29 mouse cellular contexts compared by ENCODE assay signal in the genomic region with DNA sequence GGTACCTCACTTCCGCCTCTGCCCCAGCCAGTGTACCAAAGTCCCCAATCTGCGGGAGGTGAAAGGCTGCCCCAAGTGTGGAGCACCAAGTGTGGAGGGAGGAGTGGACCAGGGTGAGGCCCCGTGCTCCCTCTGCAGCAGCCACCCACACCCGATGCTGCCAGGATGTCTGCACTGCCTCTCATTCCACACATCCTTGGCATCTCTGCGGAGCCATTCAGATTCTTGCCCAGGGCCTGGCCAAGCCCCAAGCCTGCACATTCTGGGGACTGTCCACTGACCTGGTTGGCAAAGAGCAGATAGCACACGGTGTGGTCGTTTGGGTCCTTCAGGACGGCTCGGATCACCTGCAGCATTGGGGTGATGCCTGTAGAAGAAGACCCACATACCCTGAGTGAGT. TPM values are rescaled to one million over a fixed set of nuclear protein-coding genes. Genes with fewer than 3 reads are reported as not detected.
A peak's percentile ranks its signal among the peaks of the same experiment; 100 is the strongest.
DNase-seq lines count a peak whose midpoint lies in the region; ATAC-seq and TF ChIP-seq lines count a peak whose summit lies in the region.
"Had no signal": no experiment of that assay in that cellular context is flagged by ENCODE, and none has a peak within 500 bp of the region (broad histone marks: within the 10 kb centered on the region; RNA-seq: fewer than 3 reads in every experiment).

No protein-coding gene starts in this region.

- H3K27ac ChIP-seq in heart, embryonic 11.5 days (ENCODE audit: low read depth, low read length): no peak overlapping the region
- peak overlapping the region; percentile 46 for H3K27ac ChIP-seq in liver, adult 2 months (replicated peaks; ENCODE audit: insufficient read depth, low read depth, low read length)
- H3K27ac ChIP-seq in liver, postnatal 0 days (ENCODE audit: low read depth): no peak overlapping the region
- peak overlapping the region; percentile 85; the same call in 1 of the 2 replicates for H3K27ac ChIP-seq in midbrain, embryonic 10.5 days (replicated peaks)
- no peak overlapping the region for H3K27ac ChIP-seq in midbrain, embryonic 13.5 days
- H3K27ac ChIP-seq: embryonic facial prominence, embryonic 12.5 days; hindbrain, postnatal 0 days; intestine, embryonic 15.5 days; layer of hippocampus, adult 2 months; limb, embryonic 13.5 days; midbrain, embryonic 12.5 days; neural tube, embryonic 15.5 days; stomach, embryonic 15.5 days had no signal

- WGBS in heart, embryonic 11.5 days (ENCODE audit: insufficient replicate concordance): 94% methylated on average over 9 of the region's 9 CpGs
- 50% methylated on average over 9 of the region's 9 CpGs for WGBS in liver, adult 2 months
- WGBS in liver, postnatal 0 days (ENCODE audit: insufficient replicate concordance): 87% methylated on average over 9 of the region's 9 CpGs
- 94% methylated on average over 9 of the region's 9 CpGs for WGBS in midbrain, embryonic 10.5 days
- 95% methylated on average over 9 of the region's 9 CpGs for WGBS in midbrain, embryonic 13.5 days

- TF ChIP-seq EP300 in liver, postnatal 0 days (IDR thresholded peaks at IDR 0.05; ENCODE audit: low read depth): no peak

- H3K36me3 ChIP-seq in heart, embryonic 11.5 days (ENCODE audit: control insufficient read depth, insufficient read depth, low read length): peaks cover 21% of the 10 kb centered on the region
- H3K36me3 ChIP-seq in liver, adult 2 months (ENCODE audit: control insufficient read depth, insufficient read depth, low read length): peaks cover 26% of the 10 kb centered on the region
- peaks cover 73% of the 10 kb centered on the region for H3K36me3 ChIP-seq in liver, postnatal 0 days (replicated peaks; ENCODE audit: insufficient read depth, low read length)
- peaks cover 90% of the 10 kb centered on the region for H3K36me3 ChIP-seq in midbrain, embryonic 10.5 days
- H3K36me3 ChIP-seq in midbrain, embryonic 13.5 days: peaks cover 68% of the 10 kb centered on the region

- no peak overlapping the region for H3K4me3 ChIP-seq in heart, embryonic 11.5 days (ENCODE audit: low read depth, low read length)
- H3K4me3 ChIP-seq in liver, adult 2 months (ENCODE audit: insufficient read depth, low read depth, low read length): no peak overlapping the region
- no peak overlapping the region for H3K4me3 ChIP-seq in liver, postnatal 0 days (ENCODE audit: low read depth, low read length)
- H3K4me3 ChIP-seq in midbrain, embryonic 10.5 days: no peak overlapping the region
- H3K4me3 ChIP-seq in midbrain, embryonic 13.5 days (replicated peaks): no peak overlapping the region
- H3K4me3 ChIP-seq: embryonic facial prominence, embryonic 12.5 days; heart, embryonic 12.5 days; intestine, embryonic 15.5 days; layer of hippocampus, adult 2 months; limb, embryonic 13.5 days; midbrain, embryonic 12.5 days; neural tube, embryonic 15.5 days; stomach, embryonic 15.5 days had no signal

- H3K79me2 ChIP-seq in liver, adult 2 months (ENCODE audit: control insufficient read depth, insufficient read depth, low read length): peaks cover 9% of the 10 kb centered on the region; the same call in 1 of the 2 replicates

- no peak for TF ChIP-seq POLR2A in liver, adult 2 months (IDR thresholded peaks at IDR 0.05; ENCODE audit: extremely low read depth, insufficient read depth, low read length)

- H3K9me3 ChIP-seq in heart, embryonic 11.5 days (replicated peaks; ENCODE audit: control insufficient read depth, low read length): no peaks in the 10 kb centered on the region
- no peaks in the 10 kb centered on the region for H3K9me3 ChIP-seq in liver, postnatal 0 days (ENCODE audit: low read length)
- no peaks in the 10 kb centered on the region for H3K9me3 ChIP-seq in midbrain, embryonic 10.5 days (replicated peaks)
- H3K9me3 ChIP-seq in midbrain, embryonic 13.5 days: no peaks in the 10 kb centered on the region; the same call in 1 of the 2 replicates
- H3K9me3 ChIP-seq: embryonic facial prominence, embryonic 12.5 days; heart, embryonic 12.5 days; intestine, embryonic 15.5 days; limb, embryonic 13.5 days; midbrain, embryonic 12.5 days; neural tube, embryonic 15.5 days; stomach, embryonic 15.5 days had no signal

- no peaks in the 10 kb centered on the region for H3K27me3 ChIP-seq in heart, embryonic 11.5 days (ENCODE audit: control insufficient read depth, insufficient read depth, low read length)
- H3K27me3 ChIP-seq in liver, adult 2 months (ENCODE audit: control insufficient read depth, insufficient read depth, low read length): no peaks in the 10 kb centered on the region
- no peaks in the 10 kb centered on the region for H3K27me3 ChIP-seq in liver, postnatal 0 days (ENCODE audit: insufficient read depth, low read length)
- no peaks in the 10 kb centered on the region for H3K27me3 ChIP-seq in midbrain, embryonic 10.5 days (ENCODE audit: low read depth, poor library complexity, severe bottlenecking)
- no peaks in the 10 kb centered on the region for H3K27me3 ChIP-seq in midbrain, embryonic 13.5 days
- H3K27me3 ChIP-seq: CH12.LX; embryonic facial prominence, embryonic 12.5 days; heart, embryonic 12.5 days; intestine, embryonic 15.5 days; limb, embryonic 13.5 days; midbrain, embryonic 12.5 days; neural tube, embryonic 15.5 days; stomach, embryonic 15.5 days had no signal

- H3K4me2 ChIP-seq in heart, embryonic 11.5 days: no peak overlapping the region
- no peak overlapping the region for H3K4me2 ChIP-seq in liver, postnatal 0 days (ENCODE audit: low read depth, low read length)
- no peak overlapping the region for H3K4me2 ChIP-seq in midbrain, embryonic 13.5 days (replicated peaks)
- H3K4me2 ChIP-seq: embryonic facial prominence, embryonic 12.5 days; heart, embryonic 12.5 days; intestine, embryonic 15.5 days; limb, embryonic 13.5 days; midbrain, embryonic 12.5 days; neural tube, embryonic 15.5 days; stomach, embryonic 15.5 days had no signal

- DNase-seq in cerebellum, adult 18-20 months: peak; percentile 29 to 37
- no peak for DNase-seq in cerebellum, adult 9-10 months
- peak; percentile 96 for DNase-seq in heart, adult 11 months
- no peak for DNase-seq in liver, adult 2 months (ENCODE audit: extremely low read depth, low read depth, low spot score)
- no peak for DNase-seq in liver, postnatal 0 days
- no peak for DNase-seq in midbrain, embryonic 10.5 days (ENCODE audit: low spot score)
- DNase-seq: adrenal gland, adult 8-10 months; embryo, embryonic 11 days; gastrocnemius, postnatal 36 days; kidney, adult 2 months; kidney, postnatal 36 days; lung, postnatal 14 days; retina, postnatal 1 day; right cerebral cortex, postnatal 25 days; thymus, adult 18-20 months; thymus, postnatal 25 days had no signal

- no peak for TF ChIP-seq CTCF in liver, adult 2 months (IDR thresholded peaks at IDR 0.05; ENCODE audit: low read depth, low read length)
- no peak for TF ChIP-seq CTCF in liver, postnatal 0 days (IDR thresholded peaks at IDR 0.05; ENCODE audit: low read depth)

- peaks cover under 1% of the 10 kb centered on the region; the same call in 1 of the 2 replicates for H3K4me1 ChIP-seq in heart, embryonic 11.5 days (ENCODE audit: control insufficient read depth, insufficient read depth, low read length)
- H3K4me1 ChIP-seq in liver, adult 2 months (ENCODE audit: control insufficient read depth, insufficient read depth, low read length): peaks cover 48% of the 10 kb centered on the region
- peaks cover 7% of the 10 kb centered on the region for H3K4me1 ChIP-seq in liver, postnatal 0 days (ENCODE audit: insufficient read depth)
- peaks cover 36% of the 10 kb centered on the region for H3K4me1 ChIP-seq in midbrain, embryonic 10.5 days
- no peaks in the 10 kb centered on the region; the same call in 1 of the 2 replicates for H3K4me1 ChIP-seq in midbrain, embryonic 13.5 days (replicated peaks)
- H3K4me1 ChIP-seq: limb, embryonic 13.5 days; neural tube, embryonic 15.5 days had no signal

- H3K9ac ChIP-seq in heart, embryonic 11.5 days (ENCODE audit: low read depth, low read length): no peak overlapping the region
- 0 out of 2 replicates have a peak overlapping the region, but pooled peaks have one; percentile 2 for H3K9ac ChIP-seq in liver, adult 2 months (ENCODE audit: low read depth, low read length)
- no peak overlapping the region for H3K9ac ChIP-seq in liver, postnatal 0 days (replicated peaks)
- H3K9ac ChIP-seq in midbrain, embryonic 13.5 days (replicated peaks): no peak overlapping the region
- H3K9ac ChIP-seq: embryonic facial prominence, embryonic 12.5 days; heart, embryonic 12.5 days; intestine, embryonic 15.5 days; limb, embryonic 13.5 days; midbrain, embryonic 12.5 days; neural tube, embryonic 15.5 days; stomach, embryonic 15.5 days had no signal

- no peak for ATAC-seq in heart, embryonic 11.5 days (replicated peaks; ENCODE audit: insufficient number of reproducible peaks, low FRiP score, low TSS enrichment)
- no peak for ATAC-seq in liver, postnatal 0 days
- no peak for ATAC-seq in midbrain, embryonic 13.5 days
- ATAC-seq: forebrain, embryonic 14.5 days; hindbrain, postnatal 0 days; intestine, embryonic 15.5 days had no signal

RNA-seq across cellular contexts. Expression of gene Poldip3, which starts 10.6 kb away (rescaled TPM):
- 88.5 and 89.4 TPM in 2 replicates for polyA plus RNA-seq in heart, embryonic 11.5 days (2014; fragmentation: Nextera tagmentation; extraction: Ambion mirVana)
- 21.6 and 24.8 TPM in 2 replicates for total RNA-seq in liver, adult 2 months (2014; rRNA removed)
- polyA plus RNA-seq in liver, adult 2 months (2012; rRNA removed): 25.5 and 34.6 TPM in 2 replicates
- polyA plus RNA-seq in liver, postnatal 0 days (2015; fragmentation: Nextera tagmentation; extraction: Ambion mirVana): 30.2 and 32.5 TPM in 2 replicates
- 189 and 190 TPM in 2 replicates for polyA plus RNA-seq in midbrain, embryonic 10.5 days (2016; fragmentation: Nextera tagmentation; extraction: Ambion mirVana)
- 166 and 169 TPM in 2 replicates for polyA plus RNA-seq in midbrain, embryonic 13.5 days (2015; fragmentation: Nextera tagmentation; extraction: Ambion mirVana)

RNA-seq across cellular contexts. Expression of gene Cyb5r3, which starts 12.6 kb away (rescaled TPM):
- 154 and 162 TPM in 2 replicates for polyA plus RNA-seq in heart, embryonic 11.5 days (2014; fragmentation: Nextera tagmentation; extraction: Ambion mirVana)
- total RNA-seq in liver, adult 2 months (2014; rRNA removed): 155 TPM in 2 replicates
- 424 and 500 TPM in 2 replicates for polyA plus RNA-seq in liver, adult 2 months (2012; rRNA removed)
- 89.1 and 94.2 TPM in 2 replicates for polyA plus RNA-seq in liver, postnatal 0 days (2015; fragmentation: Nextera tagmentation; extraction: Ambion mirVana)
- 218 and 255 TPM in 2 replicates for polyA plus RNA-seq in midbrain, embryonic 10.5 days (2016; fragmentation: Nextera tagmentation; extraction: Ambion mirVana)
- 123 and 133 TPM in 2 replicates for polyA plus RNA-seq in midbrain, embryonic 13.5 days (2015; fragmentation: Nextera tagmentation; extraction: Ambion mirVana)

RNA-seq across cellular contexts. Expression of gene Rrp7a, which starts 37.2 kb away (rescaled TPM):
- 34.9 and 42.7 TPM in 2 replicates for polyA plus RNA-seq in heart, embryonic 11.5 days (2014; fragmentation: Nextera tagmentation; extraction: Ambion mirVana)
- 9.1 and 19.3 TPM in 2 replicates for total RNA-seq in liver, adult 2 months (2014; rRNA removed)
- polyA plus RNA-seq in liver, adult 2 months (2012; rRNA removed): 44.1 and 44.7 TPM in 2 replicates
- 15.2 and 16.0 TPM in 2 replicates for polyA plus RNA-seq in liver, postnatal 0 days (2015; fragmentation: Nextera tagmentation; extraction: Ambion mirVana)
- polyA plus RNA-seq in midbrain, embryonic 10.5 days (2016; fragmentation: Nextera tagmentation; extraction: Ambion mirVana): 88.1 and 91.4 TPM in 2 replicates
- polyA plus RNA-seq in midbrain, embryonic 13.5 days (2015; fragmentation: Nextera tagmentation; extraction: Ambion mirVana): 72.4 and 77.0 TPM in 2 replicates

Comparison
In these comparisons a context has a peak if more than half of its experiments do, and no peak if none do; other contexts are left out.
1. DNase-seq: peak in cerebellum, adult 18-20 months (2 of 2) and heart, adult 11 months (single experiment); none in cerebellum, adult 9-10 months (single experiment), liver, adult 2 months (single experiment), liver, postnatal 0 days (single experiment) and midbrain, embryonic 10.5 days (single experiment).
2. H3K27ac ChIP-seq: peak in liver, adult 2 months (single experiment) and midbrain, embryonic 10.5 days (single experiment); none in heart, embryonic 11.5 days (single experiment), liver, postnatal 0 days (single experiment) and midbrain, embryonic 13.5 days (single experiment).